Mouse (Mus musculus): ENCODE measurements at regions not wholly inside any gene's neighbourhood (a gene's known extent, or its start where the extent isn't known, plus 50 kb on each side); places are given as distances from the start of the nearest gene placed in this dataset.

DNA sequence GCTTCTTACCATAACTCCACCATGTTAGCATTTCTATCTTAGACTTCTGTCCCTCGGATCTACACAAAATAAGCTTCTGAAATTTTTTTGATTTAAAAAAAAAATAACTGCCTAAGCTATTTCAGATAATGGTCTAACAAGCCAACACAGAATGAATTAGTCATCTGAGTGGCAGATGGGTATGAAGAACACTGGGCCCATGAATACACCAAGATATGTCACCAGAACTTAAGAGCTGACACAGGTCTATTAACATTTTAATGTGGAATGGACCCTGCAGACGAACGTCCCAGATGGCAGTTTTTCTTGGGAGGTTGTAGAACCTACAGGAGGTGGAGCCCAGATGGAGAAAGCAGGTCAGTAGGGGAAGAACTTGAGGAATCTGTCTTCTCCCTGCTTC is 689.9 kb upstream of the Tmem132c start:
- TF ChIP-seq TAL1 (IDR thresholded peaks at IDR 0.05; ENCODE audit: low read length) (no peak), GATA1 (IDR thresholded peaks at IDR 0.05; ENCODE audit: low read length) (no peak)
